Mouse (Mus musculus) heart, embryonic 15.5 days (tissue): ENCODE results near the gene Tnnt3. TPM values are rescaled to one million over a fixed set of nuclear protein-coding genes. Genes with fewer than 3 reads are reported as not detected.

Experiments used
- ATAC-seq: fragments of 200-750 bp; cut with Nextera tagmentation; replicated peaks from 2 replicates; pipeline ENCODE4 v1.8.0; 2017; ENCODE audit warnings: low read depth, moderate TSS enrichment; ENCODE audit not compliant: insufficient number of reproducible peaks, insufficient read depth, low FRiP score
- H3K27ac ChIP-seq: fragments of 300-500 bp; sonication (generic); 2 replicates; pipeline ENCODE4 v1.5.1; 2015; ENCODE audit warnings: mild to moderate bottlenecking, inconsistent platforms
- H3K27me3 ChIP-seq: fragments of 300-500 bp; sonication (generic); 2 replicates; pipeline ENCODE4 v1.6.1; 2015; ENCODE audit warnings: inconsistent platforms
- H3K36me3 ChIP-seq: fragments of 300-500 bp; sonication (generic); 2 replicates; pipeline ENCODE4 v1.6.1; 2015; ENCODE audit warnings: mild to moderate bottlenecking, inconsistent platforms
- H3K4me1 ChIP-seq: fragments of 300-500 bp; sonication (generic); replicated peaks from 2 replicates; pipeline ENCODE4 v1.6.1; 2015; ENCODE audit warnings: inconsistent platforms
- H3K4me2 ChIP-seq: fragments of 300-500 bp; sonication (generic); 2 replicates; pipeline ENCODE4 v1.6.1; 2015; ENCODE audit warnings: inconsistent platforms, mild to moderate bottlenecking, moderate library complexity
- H3K4me3 ChIP-seq: fragments of 300-500 bp; sonication (generic); 2 replicates; pipeline ENCODE4 v1.5.1; 2015; ENCODE audit warnings: mild to moderate bottlenecking, inconsistent platforms
- H3K9ac ChIP-seq: fragments of 300-500 bp; sonication (generic); 2 replicates; pipeline ENCODE4 v1.6.1; 2015; ENCODE audit warnings: mild to moderate bottlenecking, inconsistent platforms
- H3K9me3 ChIP-seq: fragments of 300-500 bp; sonication (generic); replicated peaks from 2 replicates; pipeline ENCODE4 v1.6.1; 2016; ENCODE audit warnings: inconsistent platforms
- WGBS: fragments of 180-500 bp; shearing (Covaris S2); methylation state at CpG from one replicate; pipeline ENCODE4 v1.1.7; 2015; ENCODE audit warnings: mixed read lengths; 5-methylcytosine and 5-hydroxymethylcytosine counted together
- polyA plus RNA-seq: library from polyadenylated mRNA; unstranded; fragments of >200 nt; fragmentation: Nextera tagmentation; extraction: Ambion mirVana; gene quantifications from 2 replicates; pipeline ENCODE4 v1.2.1, GENCODE M21; 2015

Gene Tnnt3
- polyA plus RNA-seq, 1 experiment from 2014 or later = 4.8 TPM

DNA sequence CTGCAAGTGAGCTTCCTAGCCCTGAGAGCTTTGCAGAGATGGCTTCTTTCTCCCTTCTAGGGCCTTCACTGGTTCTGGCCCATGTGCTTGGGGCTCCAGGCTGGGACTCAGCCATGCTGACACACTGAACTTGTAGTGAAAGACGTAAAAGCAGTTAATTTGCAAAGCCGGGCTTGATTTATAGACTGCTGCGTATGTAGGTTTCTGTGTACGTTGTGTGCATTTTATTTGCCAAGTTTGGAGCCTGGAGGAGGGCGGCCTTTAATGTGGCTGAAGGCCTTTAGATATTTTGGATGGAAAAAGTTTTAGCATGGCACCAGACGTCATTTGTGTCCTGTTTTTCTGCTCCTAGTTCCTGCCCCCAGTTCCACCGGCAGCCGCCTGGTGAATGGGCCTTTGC is 41.2 kb downstream of the Tnnt3 start:
- H3K4me2 ChIP-seq = no peak overlapping the region

GRCm38 (mm10) chr7:142542771-142543303 is 44.2 kb downstream of the Tnnt3 start:
- Histone ChIP-seq H3K27ac (peak overlapping the region; percentile 39), H3K4me2 (no peak overlapping the region), H3K27me3 (no peaks in the 10 kb centered on the region), H3K4me3 (no peak overlapping the region), H3K36me3 (no peaks in the 10 kb centered on the region), H3K9me3 (no peaks in the 10 kb centered on the region), H3K9ac (peak overlapping the region; percentile 32; the same call in 1 of the 2 replicates), H3K4me1 (peaks cover 34% of the 10 kb centered on the region)
- 0 out of 2 replicates have a peak, but pooled peaks have one; percentile 24 for ATAC-seq
- WGBS = 12% methylated on average over 11 of the region's 11 CpGs

More for the DNA sequence above, 41.2 kb downstream of the Tnnt3 start:
- Histone ChIP-seq H3K4me1 (peaks cover 44% of the 10 kb centered on the region), H3K9ac (no peak overlapping the region), H3K27ac (peak overlapping the region; percentile 75), H3K36me3 (peaks cover 4% of the 10 kb centered on the region; the same call in 1 of the 2 replicates), H3K9me3 (no peaks in the 10 kb centered on the region), H3K27me3 (no peaks in the 10 kb centered on the region), H3K4me3 (no peak overlapping the region)
- ATAC-seq = no peak
- 56% methylated on average over 8 of the region's 8 CpGs for whole genome bisulfite sequencing

DNA sequence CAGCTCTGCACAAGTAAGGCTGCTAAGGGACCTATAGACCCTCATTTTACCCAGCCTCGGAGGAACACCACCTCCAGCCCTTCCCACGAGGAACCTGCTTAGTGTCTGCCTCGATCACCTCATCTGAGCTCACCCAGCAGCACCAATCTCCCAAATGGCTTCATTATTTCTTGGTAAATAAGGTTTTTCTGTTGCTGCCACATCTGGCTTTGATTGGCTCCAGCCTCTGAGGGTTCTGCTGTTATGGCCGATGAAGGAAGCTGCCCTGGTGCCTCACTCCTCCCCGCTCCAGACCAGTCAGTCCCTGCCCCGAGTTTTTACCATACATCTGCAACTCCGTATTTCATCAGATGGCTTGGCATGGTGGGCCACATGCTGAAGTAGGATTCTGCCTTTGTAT is 47.3 kb downstream of the Tnnt3 start:
- no peak for ATAC-seq
- WGBS = 75% methylated on average over 7 of the region's 7 CpGs
- Histone ChIP-seq H3K4me2 (no peak overlapping the region), H3K27me3 (no peaks in the 10 kb centered on the region), H3K27ac (no peak overlapping the region), H3K4me3 (no peak overlapping the region), H3K36me3 (no peaks in the 10 kb centered on the region), H3K4me1 (peaks cover 27% of the 10 kb centered on the region), H3K9me3 (no peaks in the 10 kb centered on the region), H3K9ac (no peak overlapping the region)

DNA sequence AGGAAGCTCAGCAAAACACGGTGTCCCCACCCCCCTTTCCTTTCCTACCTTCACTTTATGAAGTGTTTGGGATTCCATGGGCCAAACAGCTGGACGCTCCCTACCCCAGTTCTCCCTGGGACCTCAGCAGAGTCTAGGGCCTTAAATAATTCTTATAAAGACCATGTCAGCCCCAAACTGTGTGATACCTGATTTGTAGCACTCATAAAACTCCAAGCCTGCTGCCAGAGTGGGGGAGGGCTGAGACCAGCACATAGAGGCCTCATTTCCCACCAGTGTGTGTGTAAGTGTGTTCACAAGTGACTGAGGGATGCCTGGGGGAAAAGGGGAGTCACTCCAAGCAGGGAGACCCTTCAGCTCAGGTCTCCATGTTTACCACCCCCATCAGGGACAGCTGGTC is 49.2 kb downstream of the Tnnt3 start:
- Histone ChIP-seq H3K4me2 (no peak overlapping the region), H3K36me3 (no peaks in the 10 kb centered on the region), H3K27ac (no peak overlapping the region), H3K27me3 (no peaks in the 10 kb centered on the region), H3K4me1 (peaks cover 30% of the 10 kb centered on the region), H3K9me3 (no peaks in the 10 kb centered on the region), H3K9ac (no peak overlapping the region), H3K4me3 (no peak overlapping the region)
- ATAC-seq = no peak
- 39% methylated on average over 2 of the region's 2 CpGs for WGBS

DNA sequence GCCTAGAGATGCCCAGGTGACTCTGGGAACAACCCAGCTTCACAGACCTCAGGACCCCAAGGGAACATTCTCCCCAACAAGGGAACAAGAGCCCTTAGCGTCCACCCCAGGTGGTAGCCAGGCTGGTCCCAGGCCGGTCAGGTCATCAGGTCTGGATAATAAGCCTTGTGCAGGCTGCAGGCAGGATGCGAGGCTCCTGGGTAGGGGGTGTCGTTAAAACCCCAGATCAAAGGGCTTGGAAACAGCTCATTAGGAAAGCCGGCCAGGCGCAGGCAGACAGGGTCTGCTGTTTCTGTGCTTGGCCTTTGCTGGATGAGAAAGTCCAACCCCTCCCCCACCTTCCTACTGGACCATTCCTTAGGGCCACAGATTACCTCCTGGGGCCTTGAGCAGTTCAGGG is 50.1 kb downstream of the Tnnt3 start:
- H3K4me2 ChIP-seq = no peak overlapping the region
- WGBS = 76% methylated on average over 6 of the region's 6 CpGs
- H3K4me1 ChIP-seq = peaks cover 33% of the 10 kb centered on the region
- no peak for ATAC-seq
- no peak overlapping the region for H3K4me3 ChIP-seq
- no peak overlapping the region for H3K27ac ChIP-seq
- no peaks in the 10 kb centered on the region for H3K36me3 ChIP-seq
- H3K27me3 ChIP-seq = no peaks in the 10 kb centered on the region
- H3K9ac ChIP-seq = no peak overlapping the region
- no peaks in the 10 kb centered on the region for H3K9me3 ChIP-seq

DNA sequence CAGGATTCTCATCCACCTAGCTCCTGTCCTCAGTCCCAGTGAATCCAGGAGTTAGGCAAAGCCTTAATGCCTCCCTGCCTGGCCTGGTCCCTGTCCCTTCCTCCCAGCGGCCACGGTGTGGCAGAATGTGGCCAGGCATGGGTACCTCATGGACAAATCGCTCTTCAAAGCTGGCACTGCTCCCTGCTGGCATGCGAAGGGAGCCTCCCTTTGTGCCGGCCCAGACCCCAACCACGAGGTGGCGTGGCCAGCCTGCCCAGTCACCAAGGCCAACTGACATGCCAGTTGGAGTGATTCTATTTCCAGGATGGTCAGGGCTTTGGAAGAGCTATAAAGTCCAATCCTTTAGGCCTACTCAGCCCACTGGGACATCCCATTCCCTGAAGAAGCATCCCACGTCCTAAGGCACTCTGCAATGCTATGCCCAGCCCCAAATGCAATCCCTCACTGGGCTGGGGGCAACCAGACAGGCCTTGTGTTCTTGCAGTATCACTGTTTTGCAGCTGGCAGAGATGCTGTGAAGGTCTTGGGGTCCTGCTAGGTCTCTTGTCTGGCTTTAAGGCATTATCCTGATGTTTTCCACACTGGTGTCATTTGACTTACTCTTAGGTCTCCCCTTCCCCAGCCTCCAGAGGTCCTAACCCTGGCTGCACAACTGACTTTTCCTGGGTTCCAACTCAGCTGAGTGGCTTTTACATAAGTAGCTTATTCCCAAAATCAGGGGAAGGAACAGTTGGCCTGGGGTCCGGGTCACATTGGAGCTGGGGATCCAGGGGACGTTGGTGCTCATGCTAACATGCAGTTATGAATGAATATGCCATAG is 51.5 kb downstream of the Tnnt3 start:
- Histone ChIP-seq H3K4me2 (no peak overlapping the region), H3K36me3 (no peaks in the 10 kb centered on the region), H3K4me1 (peaks cover 46% of the 10 kb centered on the region), H3K27me3 (no peaks in the 10 kb centered on the region), H3K27ac (peak overlapping the region; percentile 13; the same call in 1 of the 2 replicates), H3K4me3 (no peak overlapping the region), H3K9me3 (no peaks in the 10 kb centered on the region), H3K9ac (no peak overlapping the region)
- 83% methylated on average over 10 of the region's 10 CpGs for WGBS
- ATAC-seq = no peak

DNA sequence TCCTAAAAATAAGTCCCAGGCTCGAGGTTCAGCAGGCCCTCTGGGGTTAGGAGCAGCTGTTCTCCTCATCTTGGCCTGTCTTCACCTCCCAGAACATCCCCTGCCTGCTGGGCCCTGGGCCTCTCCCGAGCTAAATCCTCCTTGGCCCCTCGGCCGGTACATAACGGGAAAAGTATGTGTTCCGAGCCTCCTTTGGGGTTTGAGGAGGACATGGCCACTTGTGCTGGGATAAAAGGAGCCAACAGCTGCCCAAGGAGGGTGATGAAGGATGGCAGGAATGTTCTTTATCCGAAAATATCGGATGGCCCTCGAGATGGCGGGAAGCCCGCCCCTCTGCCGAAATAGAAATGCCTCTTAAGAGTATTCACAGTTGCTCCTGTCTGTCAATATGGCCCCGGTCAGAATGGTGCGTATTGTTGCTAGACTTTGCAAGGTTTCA is 52.3 kb downstream of the Tnnt3 start:
- no peaks in the 10 kb centered on the region for H3K9me3 ChIP-seq
- ATAC-seq = no peak
- H3K27ac ChIP-seq = 0 out of 2 replicates have a peak overlapping the region, but pooled peaks have one; percentile 13
- no peak overlapping the region for H3K4me3 ChIP-seq
- no peaks in the 10 kb centered on the region for H3K27me3 ChIP-seq
- no peaks in the 10 kb centered on the region for H3K36me3 ChIP-seq
- 41% methylated on average over 14 of the region's 14 CpGs for WGBS
- no peak overlapping the region for H3K4me2 ChIP-seq
- peaks cover 46% of the 10 kb centered on the region for H3K4me1 ChIP-seq
- H3K9ac ChIP-seq = no peak overlapping the region

DNA sequence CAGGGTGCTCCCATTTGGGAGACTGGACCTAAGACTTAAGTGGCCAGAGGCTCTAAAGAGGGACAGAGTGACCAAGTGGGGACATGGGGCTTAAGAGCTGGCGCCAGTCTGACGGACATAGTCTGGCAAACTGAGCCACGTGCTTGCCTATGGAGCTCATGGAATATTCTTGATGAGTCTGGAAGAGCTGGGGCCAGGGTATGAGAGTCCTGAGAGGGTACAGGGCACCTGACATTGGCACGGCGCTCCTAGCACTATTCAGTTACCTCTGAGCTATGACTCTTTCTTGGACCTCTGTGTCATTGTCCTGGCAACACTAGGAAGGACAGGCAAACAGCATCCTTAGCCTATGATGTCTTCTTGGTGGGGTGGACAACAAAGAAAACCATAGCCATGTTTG is 53.1 kb downstream of the Tnnt3 start:
- no peak overlapping the region for H3K4me3 ChIP-seq
- peaks cover 46% of the 10 kb centered on the region for H3K4me1 ChIP-seq
- no peaks in the 10 kb centered on the region for H3K36me3 ChIP-seq
- no peaks in the 10 kb centered on the region for H3K27me3 ChIP-seq
- no peak overlapping the region for H3K9ac ChIP-seq
- no peak overlapping the region for H3K4me2 ChIP-seq
- WGBS = 80% methylated on average over 5 of the region's 5 CpGs
- no peak overlapping the region for H3K27ac ChIP-seq
- no peaks in the 10 kb centered on the region for H3K9me3 ChIP-seq
- ATAC-seq = no peak

GRCm38 (mm10) chr7:142552591-142553416 is 54.2 kb downstream of the Tnnt3 start:
- 32% methylated on average over 13 of the region's 13 CpGs for WGBS
- peak; percentile 56 for ATAC-seq
- H3K4me2 ChIP-seq = no peak overlapping the region
- H3K9me3 ChIP-seq = no peaks in the 10 kb centered on the region
- no peak overlapping the region for H3K4me3 ChIP-seq
- H3K9ac ChIP-seq = no peak overlapping the region; the same call in 1 of the 2 replicates
- peak overlapping the region; percentile 82 for H3K27ac ChIP-seq
- H3K27me3 ChIP-seq = no peaks in the 10 kb centered on the region
- no peaks in the 10 kb centered on the region for H3K36me3 ChIP-seq
- peaks cover 48% of the 10 kb centered on the region for H3K4me1 ChIP-seq

DNA sequence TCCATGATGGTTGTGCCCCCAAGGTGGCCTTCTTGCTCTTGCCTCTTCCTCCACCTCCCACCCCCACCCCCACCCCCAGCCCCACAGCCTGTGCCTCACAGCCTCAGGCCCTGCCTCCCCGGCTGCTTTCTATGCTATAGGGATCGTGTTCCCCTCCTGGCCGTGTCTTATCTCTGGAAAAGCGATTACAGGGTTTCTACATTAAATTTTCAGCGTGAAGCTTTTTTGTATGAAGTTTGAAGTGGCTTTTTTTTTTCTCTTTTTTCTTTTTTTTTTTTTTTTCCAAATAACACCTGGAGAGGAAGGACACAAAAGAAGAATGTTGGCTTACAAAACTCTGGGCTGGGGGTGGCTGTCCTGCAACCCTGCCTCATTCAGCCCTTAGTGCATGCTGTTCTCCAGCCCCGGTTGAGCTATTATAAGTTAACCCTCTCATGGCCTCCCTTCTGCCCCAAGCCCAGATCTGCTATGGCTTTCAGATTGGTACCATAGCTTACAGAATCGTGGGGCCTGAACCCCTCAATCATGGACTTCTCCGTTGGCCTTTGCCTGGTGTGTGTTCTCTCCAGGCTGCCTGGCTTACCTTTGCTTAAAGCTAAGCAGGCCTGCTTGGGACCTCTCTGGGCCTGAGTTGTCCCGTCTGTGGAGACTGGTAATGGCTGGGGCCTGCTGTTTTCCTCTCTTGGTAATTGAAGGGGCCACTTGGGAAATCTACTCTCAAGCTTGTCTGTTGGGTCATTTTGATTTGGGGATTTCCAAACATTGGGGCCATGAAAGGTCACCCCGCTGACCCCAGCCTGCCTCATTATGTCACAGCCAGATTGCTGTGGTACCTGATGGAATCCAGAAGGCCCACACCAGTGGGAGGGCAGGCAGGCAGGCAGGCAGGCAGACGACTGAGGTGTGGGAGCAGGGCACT is 55.0 kb downstream of the Tnnt3 start:
- Histone ChIP-seq H3K9ac (no peak overlapping the region), H3K27me3 (no peaks in the 10 kb centered on the region), H3K4me2 (no peak overlapping the region), H3K9me3 (no peaks in the 10 kb centered on the region), H3K36me3 (no peaks in the 10 kb centered on the region), H3K27ac (peak overlapping the region; percentile 82), H3K4me1 (peaks cover 49% of the 10 kb centered on the region), H3K4me3 (no peak overlapping the region)
- ATAC-seq = no peak
- 27% methylated on average over 11 of the region's 11 CpGs for WGBS
